Mouse (Mus musculus) C2C12 (cell line): Measurements from ENCODE around the gene Afdn. TPM values are rescaled to one million over a fixed set of nuclear protein-coding genes. Genes with fewer than 3 reads are reported as not detected.
A peak's percentile ranks its signal among the peaks of the same experiment; 100 is the strongest.
"Not testable (repeated sequence)": the region's sequence is repeated elsewhere in the genome, so short reads cannot be mapped to it uniquely, and the experiment has no call there.

Source experiments
- H3K27me3 ChIP-seq: one replicate; pipeline ENCODE4 v1.6.1; 2011; ENCODE audit not compliant: control insufficient read depth, insufficient read depth, insufficient read length
- H3K36me3 ChIP-seq: one replicate; pipeline ENCODE4 v1.6.1; 2011; ENCODE audit not compliant: control insufficient read depth, insufficient read depth
- H3K4me3 ChIP-seq: one replicate; pipeline ENCODE4 v1.5.1; 2011; ENCODE audit warnings: mild to moderate bottlenecking, control low read depth; ENCODE audit not compliant: poor library complexity, insufficient read depth, severe bottlenecking
- H3K79me2 ChIP-seq: one replicate; pipeline ENCODE4 v1.6.1; 2011; ENCODE audit not compliant: control insufficient read depth, insufficient read depth
- H3K79me3 ChIP-seq: one replicate; pipeline ENCODE4 v1.6.1; 2011; ENCODE audit warnings: low read depth, control low read depth
- H3ac ChIP-seq: one replicate; pipeline ENCODE3; 2011; ENCODE audit warnings: low read depth; ENCODE audit not compliant: control insufficient read depth, insufficient read length
- CEBPB ChIP-seq: IDR thresholded peaks from one replicate; pipeline ENCODE4 v1.6.1; 2011; ENCODE audit warnings: low read depth, mild to moderate bottlenecking, control low read depth, moderate library complexity
- CTCF ChIP-seq: IDR thresholded peaks from one replicate; pipeline ENCODE4 v1.5.1; 2011; ENCODE audit not compliant: control insufficient read depth, insufficient read depth, insufficient read length
- FOSL1 ChIP-seq: IDR thresholded peaks from one replicate; pipeline ENCODE4 v1.8.0; 2011; ENCODE audit warnings: mild to moderate bottlenecking, low read length; ENCODE audit not compliant: poor library complexity, insufficient read depth, severe bottlenecking
- MAX ChIP-seq: IDR thresholded peaks from one replicate; pipeline ENCODE4 v1.6.1; 2011; ENCODE audit warnings: mild to moderate bottlenecking, control low read depth
- MYOD1 ChIP-seq: IDR thresholded peaks from one replicate; pipeline ENCODE4 v1.6.1; 2011; ENCODE audit warnings: low read depth; ENCODE audit not compliant: control insufficient read depth, insufficient read length
- MYOG ChIP-seq: IDR thresholded peaks from one replicate; pipeline ENCODE4 v1.6.1; 2011; ENCODE audit not compliant: control insufficient read depth, insufficient read length; ENCODE audit errors: extremely low read depth
- USF1 ChIP-seq: IDR thresholded peaks from one replicate; pipeline ENCODE4 v1.6.1; 2011; ENCODE audit warnings: low read depth, mild to moderate bottlenecking, control low read depth, moderate library complexity
- polyA plus RNA-seq: library from polyadenylated mRNA; unstranded; fragments of >200 nt; fragmentation: generic; extraction: Trizol; gene quantifications from one replicate; pipeline ENCODE4 v1.2.1, GENCODE M21; 2012; ENCODE audit warnings: missing spikeins

Gene Afdn
- polyA plus RNA-seq, 1 experiment: 21.0 TPM

DNA sequence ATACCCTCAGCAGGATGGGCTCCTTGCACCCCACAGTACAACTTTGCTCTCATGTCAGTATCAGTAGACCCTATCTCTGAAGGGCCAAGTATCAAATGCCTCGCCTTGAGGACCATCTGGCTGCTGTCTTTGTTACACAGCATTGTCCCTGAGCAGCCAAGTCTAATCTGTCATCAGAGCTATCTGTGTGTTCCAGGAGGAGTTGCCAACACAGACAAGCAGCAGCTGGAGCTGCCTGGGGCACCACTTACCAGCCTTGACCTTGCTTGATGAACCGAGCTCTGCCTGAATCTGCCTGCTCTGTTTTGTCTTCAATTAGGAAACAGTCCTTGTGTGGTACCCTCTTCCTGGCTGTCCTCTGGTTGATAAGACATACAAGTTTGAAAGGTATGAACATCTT, 163.1 kb downstream of the Afdn start:
- no peaks in the 10 kb centered on the region for H3K27me3 ChIP-seq
- TF ChIP-seq USF1 (no peak), CEBPB (no peak), MYOG (no peak), FOSL1 (no peak)

DNA sequence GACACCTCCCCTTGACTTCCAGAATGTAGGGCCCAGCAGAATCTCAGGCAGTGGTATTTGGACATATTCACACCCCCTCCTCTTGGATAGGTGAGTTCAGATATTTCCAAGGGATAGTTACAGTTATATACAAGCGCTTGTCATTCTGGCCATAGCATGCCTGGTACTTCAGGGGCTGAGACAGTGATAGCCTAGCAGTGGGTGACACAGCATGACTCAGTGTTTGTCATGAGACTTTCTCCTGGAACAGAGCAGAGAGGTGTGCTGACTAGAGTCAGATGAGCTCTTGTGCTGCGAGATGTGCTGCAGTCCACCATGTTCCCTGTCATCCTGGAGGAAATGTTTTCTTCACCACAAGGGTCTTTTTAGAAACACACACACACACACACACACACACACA, 164.2 kb downstream of the Afdn start:
- Histone ChIP-seq H3K79me2 (no peaks in the 10 kb centered on the region), H3K4me3 (no peak overlapping the region), H3K36me3 (no peaks in the 10 kb centered on the region), H3K79me3 (no peaks in the 10 kb centered on the region), H3K27me3 (no peaks in the 10 kb centered on the region), H3ac (no peak overlapping the region)
- peak; percentile 67 for TF ChIP-seq FOSL1
- TF ChIP-seq CTCF: no peak
- TF ChIP-seq MYOG: no peak
- TF ChIP-seq MYOD1: no peak
- no peak for TF ChIP-seq CEBPB
- TF ChIP-seq USF1: no peak
- peak; percentile 64 for TF ChIP-seq MAX

More for the DNA sequence above, 163.1 kb downstream of the Afdn start:
- no peaks in the 10 kb centered on the region for H3K79me3 ChIP-seq
- H3K4me3 ChIP-seq: no peak overlapping the region
- no peaks in the 10 kb centered on the region for H3K36me3 ChIP-seq
- no peaks in the 10 kb centered on the region for H3K79me2 ChIP-seq
- H3ac ChIP-seq: no peak overlapping the region

DNA sequence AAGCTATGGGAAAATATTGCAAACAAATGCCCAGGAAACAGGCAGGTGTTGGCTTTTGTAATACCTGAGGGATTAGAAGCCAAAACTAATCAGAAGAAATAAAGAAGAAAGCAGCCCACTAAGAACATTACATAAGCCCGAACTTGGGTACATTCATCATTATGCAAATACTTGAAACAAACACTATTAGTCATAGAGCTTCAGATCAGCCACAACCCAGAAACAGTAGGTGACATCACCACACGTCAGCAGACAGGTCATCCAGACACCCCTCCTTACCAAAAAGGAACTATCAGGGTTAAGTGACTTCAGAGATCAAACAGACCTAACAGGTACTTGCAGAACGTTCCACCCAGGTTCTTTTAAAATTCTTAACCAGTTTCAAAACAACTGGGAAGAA, 165.6 kb downstream of the Afdn start:
- H3K4me3 ChIP-seq: no peak overlapping the region
- no peaks in the 10 kb centered on the region for H3K36me3 ChIP-seq
- H3K79me2 ChIP-seq: no peaks in the 10 kb centered on the region
- no peak overlapping the region for H3ac ChIP-seq
- H3K79me3 ChIP-seq: no peaks in the 10 kb centered on the region
- TF ChIP-seq MYOG (no peak), CTCF (no peak), FOSL1 (no peak), MAX (no peak), USF1 (no peak), MYOD1 (no peak), CEBPB (no peak)
- no peaks in the 10 kb centered on the region for H3K27me3 ChIP-seq

GRCm38 (mm10) chr17:13930421-13930820, 170.1 kb downstream of the Afdn start:
- Histone ChIP-seq H3K36me3 (no peaks in the 10 kb centered on the region), H3K79me2 (no peaks in the 10 kb centered on the region), H3K79me3 (no peaks in the 10 kb centered on the region), H3K4me3 (no peak overlapping the region), H3ac (no peak overlapping the region), H3K27me3 (no peaks in the 10 kb centered on the region)
- no peak for TF ChIP-seq MAX
- TF ChIP-seq CTCF: no peak
- TF ChIP-seq USF1: no peak
- TF ChIP-seq MYOG: no peak
- TF ChIP-seq CEBPB: no peak
- no peak for TF ChIP-seq FOSL1

- H3K4me3 ChIP-seq, H3K79me2 ChIP-seq, H3K36me3 ChIP-seq, H3K27me3 ChIP-seq, H3K79me3 ChIP-seq, H3ac ChIP-seq: not testable (repeated sequence)
These were observed 175.0 kb downstream of the Afdn start for GRCm38 (mm10) chr17:13935364-13935763.

GRCm38 (mm10) chr17:13937787-13938186, 177.4 kb downstream of the Afdn start:
- TF ChIP-seq MAX (no peak), MYOG (no peak), CEBPB (no peak), FOSL1 (no peak), CTCF (no peak), MYOD1 (no peak), USF1 (no peak)
- Histone ChIP-seq H3K79me2 (no peaks in the 10 kb centered on the region), H3K27me3 (no peaks in the 10 kb centered on the region), H3K79me3 (no peaks in the 10 kb centered on the region), H3K36me3 (no peaks in the 10 kb centered on the region), H3K4me3 (no peak overlapping the region), H3ac (no peak overlapping the region)

GRCm38 (mm10) chr17:13938652-13939051, 178.3 kb downstream of the Afdn start:
- no peak for TF ChIP-seq MYOD1
- no peak for TF ChIP-seq MYOG
- TF ChIP-seq MAX: no peak
- no peak for TF ChIP-seq FOSL1
- TF ChIP-seq CEBPB: no peak
- no peak for TF ChIP-seq CTCF
- TF ChIP-seq USF1: no peak

GRCm38 (mm10) chr17:13939231-13939630, 178.9 kb downstream of the Afdn start:
- H3K79me2 ChIP-seq: not testable (repeated sequence)

More at GRCm38 (mm10) chr17:13938652-13939051, 178.3 kb downstream of the Afdn start:
- H3K79me2 ChIP-seq: no peaks in the 10 kb centered on the region
- H3ac ChIP-seq: no peak overlapping the region
- no peak overlapping the region for H3K4me3 ChIP-seq
- H3K27me3 ChIP-seq: no peaks in the 10 kb centered on the region
- H3K79me3 ChIP-seq: no peaks in the 10 kb centered on the region
- no peaks in the 10 kb centered on the region for H3K36me3 ChIP-seq

More at GRCm38 (mm10) chr17:13939231-13939630, 178.9 kb downstream of the Afdn start:
- H3K36me3 ChIP-seq, H3ac ChIP-seq, H3K4me3 ChIP-seq, H3K27me3 ChIP-seq, H3K79me3 ChIP-seq: not testable (repeated sequence)
